Mouse (Mus musculus): ENCODE results near the gene Vta1. TPM values are rescaled to one million over a fixed set of nuclear protein-coding genes. Genes with fewer than 3 reads are reported as not detected.
A peak's percentile ranks its signal among the peaks of the same experiment; 100 is the strongest.

The Vta1 gene
- total RNA-seq (2021) = 10 to 100 TPM; 45.4 to 47.6 TPM

DNA sequence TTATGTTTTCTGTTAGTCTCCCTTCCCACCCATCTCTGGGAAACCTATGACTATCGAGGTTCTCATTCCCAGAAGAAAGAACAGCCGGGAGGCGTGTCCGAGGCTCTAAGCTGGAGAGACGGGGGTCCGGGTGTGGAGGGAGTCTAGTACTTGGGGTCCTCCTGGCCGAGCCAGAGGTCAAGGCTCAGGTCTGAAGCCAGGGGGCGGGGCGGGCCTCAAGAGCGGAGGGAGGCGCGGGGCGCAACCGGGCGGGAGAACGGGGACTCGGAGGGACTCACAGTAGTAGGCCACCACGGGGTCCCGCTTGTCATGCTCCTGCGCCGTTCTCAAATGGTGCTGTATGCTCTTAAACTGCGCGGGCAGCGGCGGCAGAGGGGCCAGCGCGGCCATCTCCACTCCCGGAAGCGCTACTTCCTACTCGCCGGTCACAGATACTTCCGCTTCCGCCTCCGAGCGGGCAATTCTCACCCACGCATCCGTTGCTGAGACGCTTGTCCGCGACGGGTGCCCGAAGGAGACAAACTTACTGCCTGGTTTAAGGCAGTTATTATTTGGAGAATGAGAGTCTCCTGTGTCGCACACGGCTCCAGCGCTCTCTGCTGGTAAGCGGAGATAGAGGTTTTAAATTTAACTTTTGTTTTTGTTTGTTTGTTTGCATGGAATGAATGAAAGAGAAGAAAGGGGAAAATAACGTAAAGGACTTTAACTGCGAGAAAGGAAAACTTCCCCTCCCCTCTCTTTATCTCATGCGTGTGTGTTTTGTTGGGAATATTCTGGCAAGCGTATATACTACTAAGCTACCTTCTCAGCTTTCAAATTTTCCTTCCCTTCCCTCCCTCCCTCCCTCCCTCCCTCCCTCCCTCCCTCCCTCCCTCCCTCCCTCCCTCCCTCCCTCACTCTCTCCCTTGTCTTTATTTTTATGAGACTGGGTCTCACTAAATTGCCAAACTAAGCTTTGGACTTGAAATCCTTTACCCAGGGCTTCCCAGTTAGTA lies at the start of gene Vta1, which contains the start of gene Nmbr:
Gene Vta1 (minus strand): TSS at position 489 of the 995 bp plus-strand sequence.
Gene Nmbr (plus strand): TSS at position 520 of the 995 bp plus-strand sequence.
- peak; percentile 98 for DNase-seq

DNA sequence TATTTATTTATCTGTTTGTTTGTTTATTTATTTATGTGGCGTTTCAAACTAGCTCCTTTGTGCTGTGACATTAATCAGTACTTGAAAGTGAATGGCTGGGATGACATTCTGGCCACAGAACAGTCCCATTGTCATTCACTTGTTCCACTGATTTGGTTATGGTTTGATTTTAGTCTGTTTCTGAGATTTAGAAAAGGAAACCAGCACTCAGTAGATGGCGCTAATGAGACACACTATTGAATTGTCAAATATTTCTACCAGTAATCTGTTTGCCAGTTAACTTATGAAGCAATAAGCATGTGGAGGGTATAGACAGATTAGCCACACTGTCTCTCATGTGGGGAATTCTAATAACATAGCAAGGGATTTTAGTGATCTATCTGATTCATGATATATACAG lies 28.9 kb upstream of the Vta1 start:
- peak; percentile 28 for DNase-seq

DNA sequence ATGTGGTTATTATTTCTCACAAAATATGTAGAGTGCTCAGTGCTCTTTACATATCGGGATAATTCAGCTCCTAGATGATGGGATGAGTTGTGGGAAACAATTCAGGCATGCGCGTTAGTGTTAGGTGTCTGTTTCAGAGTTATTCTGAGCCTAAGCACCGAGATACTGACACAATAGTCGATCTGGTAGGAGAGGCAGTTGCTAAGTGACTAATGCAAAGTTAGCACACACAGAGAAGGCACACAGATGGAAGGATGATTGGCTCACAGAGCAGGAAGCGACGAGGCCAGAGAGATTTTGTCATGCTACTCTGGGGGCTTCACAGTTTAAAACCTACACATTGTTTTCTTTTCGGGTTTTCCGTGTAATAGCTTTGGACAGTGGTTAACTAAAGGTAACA lies 20.3 kb upstream of the Vta1 start:
- no peak for DNase-seq

DNA sequence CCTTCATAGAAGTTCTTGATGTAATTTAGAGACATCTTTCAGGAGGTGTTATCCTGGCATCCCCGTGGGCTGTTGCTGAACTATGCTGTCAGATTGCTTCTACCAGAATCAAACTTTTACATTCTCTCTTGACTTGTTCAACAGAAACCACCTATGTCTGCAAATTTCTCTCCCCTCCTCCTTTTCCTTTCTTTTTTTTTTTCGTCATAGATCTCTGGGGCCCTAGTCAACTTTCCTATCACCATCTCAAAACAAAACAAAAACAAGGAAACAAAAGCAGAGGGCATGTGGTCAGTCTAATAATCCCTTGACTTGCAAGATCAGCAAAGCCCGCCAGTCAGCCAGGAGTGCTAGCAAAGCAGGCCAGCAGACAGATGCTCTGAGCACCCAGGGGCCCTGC lies 12.8 kb upstream of the Vta1 start, which contains the start of gene Gje1:
Gene Gje1 (minus strand): TSS at position 101 of the 400 bp plus-strand sequence.
- no peak for DNase-seq

DNA sequence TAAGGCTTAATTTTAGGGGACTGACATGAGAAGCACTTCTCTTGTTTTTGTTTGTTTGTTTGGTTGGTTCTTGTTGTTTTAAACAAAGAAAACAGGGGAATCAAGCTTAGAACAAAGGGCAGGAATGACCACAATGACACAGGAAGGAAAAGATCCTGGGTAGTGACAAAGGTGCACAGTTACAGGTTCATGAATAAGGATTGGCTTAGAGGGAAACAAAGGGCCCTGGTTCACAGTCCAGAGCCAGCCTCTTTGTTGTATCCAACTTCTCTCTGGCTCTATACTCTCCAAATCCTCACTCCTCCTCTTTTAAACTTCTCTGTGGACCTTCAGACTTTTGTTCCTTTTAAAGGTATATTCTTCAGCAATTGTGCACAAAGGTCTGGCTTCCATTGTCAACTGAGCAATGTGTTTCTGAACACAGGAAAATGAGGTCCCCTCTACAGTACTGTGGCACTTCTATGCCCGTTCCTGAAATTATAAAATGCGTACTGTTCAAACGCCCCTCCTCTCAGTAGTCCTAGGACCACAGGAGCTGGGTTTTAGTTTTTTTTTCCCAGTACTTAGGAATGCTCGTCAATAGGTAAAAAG lies 1.4 kb downstream of the Vta1 start:
- no peak for DNase-seq

DNA sequence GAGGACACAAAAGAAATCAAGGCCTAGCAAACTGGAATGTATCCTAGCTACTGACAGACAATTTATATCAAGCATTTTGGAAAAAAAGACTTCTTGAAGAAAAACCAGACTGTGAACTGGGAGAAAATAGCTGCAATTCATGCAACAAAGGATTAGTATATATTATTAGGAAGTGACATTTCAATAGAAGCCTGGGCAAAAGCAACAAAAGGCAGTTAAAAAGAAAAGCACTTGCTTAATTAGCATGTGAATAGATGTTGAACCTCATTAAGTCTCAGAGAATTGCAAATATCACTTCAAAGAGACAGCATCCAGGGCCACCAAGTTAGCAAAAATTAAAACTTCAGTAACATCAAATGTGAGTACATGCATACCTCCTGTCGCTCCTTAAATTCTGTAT lies 2.1 kb downstream of the Vta1 start:
- DNase-seq = no peak

DNA sequence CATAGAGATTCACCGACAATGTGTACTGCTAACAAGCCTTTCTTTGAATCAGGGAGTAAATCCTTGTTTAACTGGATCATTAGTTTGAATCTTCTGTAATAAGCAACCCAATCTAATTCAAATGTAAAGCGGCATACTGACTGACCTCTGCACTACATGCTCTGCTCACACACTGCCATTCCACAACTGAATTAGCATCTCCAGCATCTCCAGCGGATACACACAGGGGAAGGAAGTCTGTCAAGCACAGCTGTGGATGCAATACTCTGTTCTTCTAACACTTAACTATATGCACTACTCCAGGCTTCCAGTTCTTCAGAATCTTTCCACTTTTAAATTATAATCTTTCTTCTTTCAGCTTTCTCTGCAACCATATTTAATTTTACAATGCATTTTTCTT lies 15.0 kb downstream of the Vta1 start:
- no peak for DNase-seq

DNA sequence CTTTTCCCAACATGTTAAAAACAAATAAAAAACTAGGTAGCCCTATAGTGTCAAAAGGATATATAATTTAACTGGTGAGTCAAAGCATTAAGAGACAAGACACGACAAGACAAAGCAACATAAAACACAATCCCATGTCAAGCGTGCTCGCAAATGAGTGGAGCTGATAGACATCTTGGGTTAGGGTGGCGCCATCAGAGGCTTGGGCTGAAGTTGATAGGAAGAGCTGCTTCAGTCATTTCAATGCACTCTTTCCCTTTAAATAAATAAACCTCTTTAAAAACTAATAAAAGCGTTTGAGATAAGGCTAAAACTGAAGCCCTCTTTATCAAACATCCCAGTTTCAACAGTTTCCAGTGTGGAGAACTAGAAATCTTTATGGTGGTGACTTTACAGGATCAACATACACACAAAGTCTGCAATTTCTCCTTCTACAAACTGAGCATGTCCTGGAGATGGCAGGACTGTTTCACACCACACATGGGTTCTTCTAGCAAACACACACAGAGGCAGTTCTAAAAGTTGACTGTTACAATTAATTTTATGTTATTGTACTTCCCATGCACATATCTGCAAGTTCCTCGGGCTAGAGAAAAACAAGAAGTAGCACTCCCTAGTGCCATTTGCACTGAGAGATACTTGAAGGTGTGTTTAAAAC lies 16.4 kb downstream of the Vta1 start:
- DNase-seq = no peak

DNA sequence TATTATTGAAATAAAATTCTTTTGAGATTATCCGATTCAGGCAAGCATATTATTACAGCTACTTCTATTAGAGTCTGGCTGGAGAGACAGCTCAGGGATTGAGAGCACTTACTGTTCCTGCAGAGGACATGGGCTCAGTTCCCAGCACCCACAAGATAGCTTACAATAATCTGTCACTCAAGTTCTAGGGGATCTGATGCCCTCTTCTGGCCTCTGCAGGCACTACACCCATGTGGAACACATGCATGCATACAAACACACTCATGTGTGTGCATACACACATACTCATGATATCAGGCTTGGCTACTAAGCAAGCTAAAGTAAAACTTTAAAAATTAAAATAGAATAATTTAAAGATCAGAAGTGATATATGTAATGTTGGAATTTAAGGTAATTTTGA lies 19.7 kb downstream of the Vta1 start:
- no peak for DNase-seq

DNA sequence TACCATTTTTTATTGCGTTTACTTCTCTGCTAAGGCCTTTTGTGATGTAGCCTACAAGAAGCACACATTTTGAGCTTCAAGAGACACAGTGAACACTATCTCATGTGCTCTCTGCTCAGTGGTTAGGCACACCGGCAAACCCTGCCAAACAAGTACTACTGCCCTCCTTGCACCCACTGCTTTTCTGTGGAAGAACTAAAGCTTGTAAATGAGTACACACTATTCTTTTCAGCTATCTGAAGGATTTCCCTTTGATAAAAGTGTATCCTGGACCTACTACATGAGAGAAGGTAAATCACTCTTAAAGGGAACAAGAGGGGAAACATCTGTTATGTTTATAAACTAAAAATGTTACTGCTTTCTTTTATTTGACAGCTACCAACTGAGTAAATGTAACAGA lies 39.2 kb downstream of the Vta1 start:
- no peak for DNase-seq

DNA sequence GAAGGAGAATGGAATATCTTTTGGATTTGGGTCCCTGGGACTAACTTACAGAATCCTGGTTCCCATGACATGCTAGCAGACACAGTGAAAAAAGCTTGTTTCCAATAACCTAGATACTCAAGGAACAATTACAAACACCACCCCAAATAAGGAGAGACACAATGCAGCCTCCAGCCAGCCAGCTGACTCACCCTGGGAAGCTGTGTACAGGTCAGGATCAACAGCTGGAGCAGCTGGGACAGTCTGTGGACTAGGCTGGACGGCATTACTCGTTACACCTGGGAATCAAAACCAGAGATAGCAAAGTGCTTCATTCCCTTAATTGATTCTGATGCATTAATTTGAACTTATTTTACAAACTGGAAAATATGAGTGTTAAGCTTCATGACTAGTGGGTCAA lies 44.5 kb downstream of the Vta1 start:
- no peak for DNase-seq

DNA sequence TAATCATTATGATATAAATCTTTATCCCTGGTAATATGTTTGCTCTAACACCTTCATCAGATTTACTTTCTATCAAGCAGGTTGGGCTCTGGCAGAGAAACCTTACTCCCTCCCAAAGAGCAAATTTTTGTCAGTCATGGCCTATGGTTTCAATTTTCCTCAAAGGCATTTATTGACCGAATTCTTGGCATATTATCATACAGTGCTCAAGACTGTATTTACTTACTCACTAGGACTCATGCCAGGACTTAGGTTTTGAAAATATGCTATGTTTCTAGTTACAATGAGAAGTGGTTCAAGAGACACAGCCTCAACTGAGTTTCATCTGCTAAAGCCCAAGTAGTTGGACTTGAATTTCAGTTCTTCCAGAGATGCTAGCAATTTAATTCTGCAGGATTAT lies 65.7 kb downstream of the Vta1 start:
- DNase-seq = no peak

DNA sequence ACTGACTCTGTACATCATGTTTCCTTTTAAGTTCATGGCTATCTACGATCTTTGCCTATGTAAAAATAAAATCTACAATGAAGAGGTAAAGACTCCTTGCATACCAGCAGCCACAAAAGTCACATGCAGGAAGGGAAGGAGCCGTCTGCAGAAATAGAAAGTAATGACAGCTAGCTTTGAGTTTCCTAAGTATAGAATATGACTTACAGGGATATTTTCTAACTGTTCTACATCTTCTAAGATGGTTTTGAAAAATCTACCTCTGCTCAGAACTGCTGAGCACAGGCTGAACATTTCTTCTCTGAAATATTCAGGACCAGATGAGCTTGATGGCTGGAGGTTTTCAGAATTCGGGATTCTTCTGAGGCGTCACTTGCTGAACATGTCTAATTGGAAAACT lies 66.3 kb downstream of the Vta1 start:
- DNase-seq = no peak

DNA sequence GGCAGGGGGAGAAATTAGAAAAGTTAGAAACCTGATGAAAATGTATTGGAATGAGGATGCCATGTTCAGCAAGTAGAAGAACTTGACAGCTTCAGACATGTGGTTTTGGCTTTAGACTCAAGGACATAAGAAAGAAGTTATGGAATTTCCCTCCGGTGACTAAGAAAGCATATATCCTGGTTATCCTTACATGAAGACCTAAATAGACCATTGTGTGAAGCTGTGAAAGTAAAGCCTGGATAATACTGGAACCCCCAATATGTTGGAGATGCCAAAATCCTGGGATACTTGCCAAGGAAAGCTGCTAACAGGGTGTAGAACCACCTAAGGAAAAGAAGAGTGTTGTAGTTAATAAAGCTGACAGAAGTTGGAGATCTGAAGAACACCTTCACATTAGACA lies 79.7 kb downstream of the Vta1 start:
- no peak for DNase-seq

DNA sequence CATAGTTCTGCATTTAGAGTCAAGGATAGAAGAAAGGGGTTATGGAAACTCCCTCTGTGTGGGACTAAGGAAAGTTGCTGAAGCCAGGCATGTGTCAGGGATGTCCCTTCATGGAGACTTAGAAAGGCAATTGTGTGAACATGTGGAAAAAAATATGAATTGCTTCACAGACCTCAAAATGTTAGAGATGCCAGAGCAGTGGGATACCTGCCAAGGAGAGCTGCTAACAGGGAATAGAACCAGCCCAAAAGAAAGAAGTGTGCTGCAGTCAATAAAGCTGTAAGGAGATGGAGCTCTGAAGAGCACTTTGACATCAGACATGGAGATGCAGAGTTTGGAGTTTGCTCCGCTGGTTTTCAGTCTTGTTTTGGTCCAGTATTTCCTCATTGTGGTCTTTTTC lies 86.2 kb downstream of the Vta1 start:
- no peak for DNase-seq

DNA sequence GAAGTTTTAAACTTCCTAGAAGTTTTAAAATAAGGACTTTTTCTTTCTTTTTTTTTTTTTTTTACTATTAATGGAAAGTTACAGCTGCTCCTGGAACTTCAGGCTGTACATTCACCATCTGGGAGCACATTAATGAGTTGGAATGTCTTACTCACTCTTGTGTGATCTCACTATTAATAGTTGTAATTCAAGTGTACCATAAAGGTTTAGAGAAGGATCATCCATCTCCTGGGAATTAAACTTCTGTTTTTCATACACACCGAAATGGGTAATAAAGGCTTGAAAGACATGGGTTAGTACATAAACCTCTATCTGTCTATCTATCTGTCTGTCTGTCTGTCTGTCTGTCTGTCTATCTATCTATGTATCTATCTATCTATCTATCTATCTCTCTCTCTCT lies 87.1 kb downstream of the Vta1 start:
- no peak for DNase-seq

DNA sequence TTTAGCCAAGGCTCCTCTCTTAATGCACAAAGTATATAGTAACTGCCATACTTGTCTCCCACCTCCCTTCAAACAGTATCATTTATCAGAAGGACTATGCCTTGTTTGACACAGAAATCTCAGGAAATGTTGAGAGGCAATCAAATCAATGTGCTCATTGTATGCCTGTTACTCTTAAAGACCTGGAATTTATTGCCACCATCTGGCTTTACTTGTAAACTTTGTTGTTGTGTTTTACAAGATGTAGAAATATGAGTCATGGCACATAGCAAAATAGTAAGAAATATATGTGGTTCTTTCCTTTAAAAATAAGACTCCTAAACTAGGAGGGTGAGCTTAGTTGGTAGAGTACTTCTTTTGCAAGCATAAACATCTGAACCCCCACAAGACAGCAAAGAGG lies 89.9 kb downstream of the Vta1 start:
- DNase-seq = no peak

DNA sequence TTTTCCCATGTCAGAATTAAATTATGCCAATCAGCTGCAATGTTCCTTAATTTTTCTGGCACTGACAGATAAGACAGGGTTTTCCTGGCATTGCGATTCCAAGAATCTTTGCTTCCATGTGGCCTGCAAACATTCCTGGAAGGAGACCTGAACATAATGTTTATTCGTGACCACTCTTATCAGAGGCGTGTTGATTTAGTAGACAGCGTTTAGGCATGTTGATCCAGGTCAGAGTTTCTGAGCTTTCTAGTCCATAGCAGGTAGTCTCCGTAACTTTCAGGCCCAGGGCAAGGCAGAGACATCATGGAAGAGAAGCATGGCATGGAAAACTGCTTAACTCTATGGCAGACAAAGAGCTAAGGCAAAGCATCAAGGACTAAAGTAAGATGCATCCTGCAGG lies 97.8 kb downstream of the Vta1 start:
- no peak for DNase-seq

Other genes starting within 250 kb of the Vta1 start
- 10 to 100 TPM in 1 of 2 experiments, 1 to 10 TPM in 1; 7.4 to 10.7 TPM for gene Adgrg6, start 159.9 kb downstream of the Vta1 start, total RNA-seq (2021)
- gene Nmbr, start within 50 bp of the Vta1 start, total RNA-seq (2021) = under 1 TPM in 1 of 2 experiments, not detected in 1; 0.41 TPM
- gene Gje1, start 12.7 kb upstream of the Vta1 start, total RNA-seq (2021) = not detected

Measured in heart, postnatal 4 days (tissue).